Comparison of ENCODE assay signal across 16 mouse cellular contexts in genomic region chr6:114290929-114291328, GRCm38 (mm10). TPM values are rescaled to one million over a fixed set of nuclear protein-coding genes. Genes with fewer than 3 reads are reported as not detected.
A peak's percentile ranks its signal among the peaks of the same experiment; 100 is the strongest.
DNase-seq lines count a peak whose midpoint lies in the region; ATAC-seq and TF ChIP-seq lines count a peak whose summit lies in the region.
"Had no signal": no experiment of that assay in that cellular context is flagged by ENCODE, and none has a peak within 500 bp of the region (broad histone marks: within the 10 kb centered on the region; RNA-seq: fewer than 3 reads in every experiment).

No protein-coding gene starts in this region.

- TF ChIP-seq POLR2A in lung, adult 2 months (IDR thresholded peaks at IDR 0.05; ENCODE audit: borderline replicate concordance, extremely low read depth, low read depth, low read length) = no peak

- 75% methylated on average over 4 of the region's 4 CpGs for WGBS in forebrain, embryonic 10.5 days
- 22% methylated on average over 4 of the region's 4 CpGs for WGBS in hindbrain, embryonic 13.5 days
- WGBS in midbrain, embryonic 16.5 days = 32% methylated on average over 4 of the region's 4 CpGs
- 54% methylated on average over 4 of the region's 4 CpGs for WGBS in lung, adult 2 months

- ATAC-seq in hindbrain, embryonic 13.5 days (ENCODE audit: low FRiP score) = peak; percentile 36; the same call in 1 of the 2 replicates
- 0 out of 2 replicates have a peak, but pooled peaks have one; percentile 12 for ATAC-seq in midbrain, embryonic 16.5 days

- peaks cover 43% of the 10 kb centered on the region for H3K4me1 ChIP-seq in forebrain, embryonic 10.5 days
- H3K4me1 ChIP-seq in hindbrain, embryonic 13.5 days (replicated peaks) = peaks cover 98% of the 10 kb centered on the region
- H3K4me1 ChIP-seq in midbrain, embryonic 16.5 days (ENCODE audit: control insufficient read depth, insufficient read depth, low read length) = peaks cover 87% of the 10 kb centered on the region
- H3K4me1 ChIP-seq in lung, adult 2 months (ENCODE audit: control insufficient read depth, insufficient read depth, low read length) = no peaks in the 10 kb centered on the region
- H3K4me1 ChIP-seq: embryonic facial prominence, embryonic 15.5 days had no signal

- no peaks in the 10 kb centered on the region for H3K9me3 ChIP-seq in forebrain, embryonic 10.5 days
- no peaks in the 10 kb centered on the region for H3K9me3 ChIP-seq in hindbrain, embryonic 13.5 days
- no peaks in the 10 kb centered on the region for H3K9me3 ChIP-seq in midbrain, embryonic 16.5 days (replicated peaks; ENCODE audit: control insufficient read depth, low read length, poor library complexity, severe bottlenecking)
- H3K9me3 ChIP-seq: embryonic facial prominence, embryonic 15.5 days had no signal

- H3K4me2 ChIP-seq in hindbrain, embryonic 13.5 days = peak overlapping the region; percentile 42
- peak overlapping the region; percentile 42 for H3K4me2 ChIP-seq in midbrain, embryonic 16.5 days (ENCODE audit: low read length)
- H3K4me2 ChIP-seq: embryonic facial prominence, embryonic 15.5 days had no signal

- no peak for TF ChIP-seq CTCF in lung, adult 2 months (IDR thresholded peaks at IDR 0.05; ENCODE audit: insufficient read depth, low read length)

- H3K27ac ChIP-seq in forebrain, embryonic 10.5 days = peak overlapping the region; percentile 72
- peak overlapping the region; percentile 94 for H3K27ac ChIP-seq in hindbrain, embryonic 13.5 days
- H3K27ac ChIP-seq in midbrain, embryonic 16.5 days (ENCODE audit: low read length) = peak overlapping the region; percentile 87
- H3K27ac ChIP-seq: embryonic facial prominence, embryonic 15.5 days; liver, embryonic 14.5 days had no signal

- H3K36me3 ChIP-seq in forebrain, embryonic 10.5 days (replicated peaks) = no peaks in the 10 kb centered on the region
- H3K36me3 ChIP-seq in hindbrain, embryonic 13.5 days = no peaks in the 10 kb centered on the region
- H3K36me3 ChIP-seq in midbrain, embryonic 16.5 days (ENCODE audit: control insufficient read depth, insufficient read depth, low read length) = no peaks in the 10 kb centered on the region
- H3K36me3 ChIP-seq: embryonic facial prominence, embryonic 15.5 days had no signal

- H3K27me3 ChIP-seq in forebrain, embryonic 10.5 days (ENCODE audit: poor library complexity, severe bottlenecking) = peaks cover 36% of the 10 kb centered on the region
- 0 out of 2 replicates have a peak, but pooled peaks cover 5% of the 10 kb centered on the region for H3K27me3 ChIP-seq in hindbrain, embryonic 13.5 days
- no peaks in the 10 kb centered on the region for H3K27me3 ChIP-seq in midbrain, embryonic 16.5 days (ENCODE audit: control insufficient read depth, insufficient read depth, low read depth, low read length)

- no peak overlapping the region for H3K4me3 ChIP-seq in forebrain, embryonic 10.5 days
- no peak overlapping the region for H3K4me3 ChIP-seq in hindbrain, embryonic 13.5 days
- H3K4me3 ChIP-seq in midbrain, embryonic 16.5 days (ENCODE audit: low read depth, low read length) = no peak overlapping the region
- H3K4me3 ChIP-seq in lung, adult 2 months (replicated peaks; ENCODE audit: extremely low read depth, low read depth, low read length) = no peak overlapping the region
- H3K4me3 ChIP-seq: embryonic facial prominence, embryonic 15.5 days had no signal

- peak; percentile 50 for DNase-seq in cerebellum, adult 9-11 months
- DNase-seq in cerebellum, adult 11 months = no peak
- DNase-seq in forebrain, embryonic 10.5 days (ENCODE audit: extremely low spot score, low spot score) = no peak
- no peak for DNase-seq in adrenal gland, adult 18-20 months (ENCODE audit: low spot score in 2 of 2)
- no peak for DNase-seq in gastrocnemius, postnatal 25 days
- no peak for DNase-seq in lung, adult 2 months
- DNase-seq: adrenal gland, postnatal 25 days; heart, adult 18-20 months; heart, postnatal 14 days; kidney, adult 2 months; lung, postnatal 4 days; thymus, postnatal 14 days had no signal

- peak overlapping the region; percentile 60 for H3K9ac ChIP-seq in hindbrain, embryonic 13.5 days
- H3K9ac ChIP-seq in midbrain, embryonic 16.5 days (ENCODE audit: low read depth, low read length) = peak overlapping the region; percentile 44; the same call in 1 of the 2 replicates
- H3K9ac ChIP-seq: embryonic facial prominence, embryonic 15.5 days; liver, embryonic 14.5 days had no signal

RNA-seq across cellular contexts. Expression of gene Slc6a1, which starts 8.5 kb away (rescaled TPM):
- 3.2 and 5.1 TPM in 2 replicates for polyA plus RNA-seq in forebrain, embryonic 10.5 days (2016; fragmentation: Nextera tagmentation; extraction: Ambion mirVana)
- polyA plus RNA-seq in hindbrain, embryonic 13.5 days (2015; fragmentation: Nextera tagmentation; extraction: Ambion mirVana) = 78.0 and 87.2 TPM in 2 replicates
- polyA plus RNA-seq in midbrain, embryonic 16.5 days (2015; fragmentation: Nextera tagmentation; extraction: Ambion mirVana) = 147 and 182 TPM in 2 replicates
- not detected for total RNA-seq in adrenal gland, adult 18-20 months (2021)
- under 1 TPM; 0.05 to 0.32 TPM for total RNA-seq in gastrocnemius, postnatal 25 days (2021)
- 0.14 and 0.24 TPM in 2 replicates for polyA plus RNA-seq in lung, adult 2 months (2012; rRNA removed)
- total RNA-seq: adrenal gland, postnatal 25 days had no signal

Comparison
In these comparisons a context has a peak if more than half of its experiments do, and no peak if none do; other contexts are left out.
1. RNA of gene Slc6a1, which starts 8.5 kb away (polyA plus RNA-seq): 147 to 182 TPM in midbrain, embryonic 16.5 days and 78.0 to 87.2 TPM in hindbrain, embryonic 13.5 days; 3.2 to 5.1 TPM in forebrain, embryonic 10.5 days and 0.14 to 0.24 TPM in lung, adult 2 months; every median in the first group is over 10 times any median in the second.
2. Peak in every context shown above with its lines, with median percentiles within 50 percentile points of each other: H3K27ac ChIP-seq.